Mouse (Mus musculus): ENCODE measurements around the gene Blm.

DNA sequence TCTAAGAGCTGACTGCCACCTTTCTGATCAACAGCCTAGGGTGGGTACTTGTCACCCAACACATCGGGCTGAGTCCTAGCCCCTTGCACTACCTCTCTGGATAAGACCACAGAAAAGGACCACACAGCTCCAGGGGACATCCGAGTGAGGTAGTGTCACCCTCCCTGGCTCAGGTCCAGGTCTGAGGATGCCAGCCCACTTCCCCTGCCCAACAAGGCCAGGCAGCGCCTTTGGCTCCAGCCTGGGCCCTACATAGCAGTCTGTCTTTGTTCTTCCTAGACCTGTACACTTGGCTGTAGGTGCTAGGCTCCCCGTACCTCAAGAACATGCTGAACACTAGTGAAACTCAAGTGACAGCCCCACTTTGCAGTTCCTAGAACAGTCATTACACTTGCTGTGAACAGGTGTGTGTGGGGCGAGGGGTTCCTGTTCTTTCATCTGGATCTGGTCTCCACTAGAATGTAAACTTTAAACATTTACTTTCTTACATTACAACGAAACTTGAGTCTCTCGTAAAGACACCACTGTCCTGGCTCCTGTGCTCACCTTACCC, 120.5 kb downstream of the Blm start:
- no peak for TF ChIP-seq RCOR1 (conservative IDR thresholded peaks at IDR 0.05; ENCODE audit: low read depth, low read length)
- no peak for TF ChIP-seq ZNF384 (IDR thresholded peaks at IDR 0.05; ENCODE audit: low read depth, low read length)
- TF ChIP-seq CTCF (conservative IDR thresholded peaks at IDR 0.05 in 1 of 2, IDR thresholded peaks at IDR 0.05 in 1 of 2; ENCODE audit: low read depth in 2 of 2, low read length in 2 of 2) = no peak
- TF ChIP-seq USF1 (IDR thresholded peaks at IDR 0.05; ENCODE audit: low read depth, low read length) = no peak
- no peak for TF ChIP-seq USF2 (conservative IDR thresholded peaks at IDR 0.05; ENCODE audit: low read depth, low read length)
- no peak for TF ChIP-seq EP300 (IDR thresholded peaks at IDR 0.05; ENCODE audit: low read length)

Data from CH12.LX (cell line).